Comparison of ENCODE assay signal across 8 mouse cellular contexts in genomic region chr12:111663228-111664143, GRCm38 (mm10). TPM values are rescaled to one million over a fixed set of nuclear protein-coding genes. Genes with fewer than 3 reads are reported as not detected.
DNase-seq lines count a peak whose midpoint lies in the region; ATAC-seq and TF ChIP-seq lines count a peak whose summit lies in the region.

No protein-coding gene starts in this region.

- WGBS in liver, embryonic 12.5 days (ENCODE audit: insufficient replicate concordance) = 63% methylated on average over 17 of the region's 17 CpGs
- WGBS in liver, postnatal 0 days (ENCODE audit: insufficient replicate concordance) = 69% methylated on average over 17 of the region's 17 CpGs
- 56% methylated on average over 17 of the region's 17 CpGs for WGBS in intestine, embryonic 15.5 days

- TF ChIP-seq EP300 in liver, postnatal 0 days (IDR thresholded peaks at IDR 0.05; ENCODE audit: low read depth) = no peak
- TF ChIP-seq EP300 in ES-Bruce4 (IDR thresholded peaks at IDR 0.05; ENCODE audit: insufficient read depth, low read depth, low read length) = no peak

- peaks cover 7% of the 10 kb centered on the region for H3K27me3 ChIP-seq in liver, embryonic 12.5 days (replicated peaks)
- no peaks in the 10 kb centered on the region for H3K27me3 ChIP-seq in liver, postnatal 0 days (ENCODE audit: insufficient read depth, low read length)
- no peaks in the 10 kb centered on the region for H3K27me3 ChIP-seq in ES-Bruce4 (ENCODE audit: control insufficient read depth, insufficient read depth, low read length, poor library complexity, severe bottlenecking)
- H3K27me3 ChIP-seq in intestine, embryonic 15.5 days (replicated peaks) = no peaks in the 10 kb centered on the region

- H3K27ac ChIP-seq in gastrocnemius, adult 2 months = peak overlapping the region; percentile 0; the same call in 1 of the 2 replicates
- H3K27ac ChIP-seq in liver, embryonic 12.5 days = peak overlapping the region; percentile 32; the same call in 1 of the 2 replicates
- no peak overlapping the region; the same call in 1 of the 2 replicates for H3K27ac ChIP-seq in liver, postnatal 0 days (ENCODE audit: low read depth)
- peak overlapping the region; percentile 45 for H3K27ac ChIP-seq in ES-Bruce4 (ENCODE audit: insufficient read depth, low read length)
- H3K27ac ChIP-seq in intestine, embryonic 15.5 days = peak overlapping the region; percentile 79

- no peak overlapping the region for H3K9ac ChIP-seq in liver, embryonic 12.5 days
- no peak overlapping the region for H3K9ac ChIP-seq in liver, postnatal 0 days (replicated peaks)
- no peak overlapping the region for H3K9ac ChIP-seq in ES-Bruce4 (ENCODE audit: low read depth, poor library complexity, severe bottlenecking)
- H3K9ac ChIP-seq in intestine, embryonic 15.5 days = no peak overlapping the region

- H3K4me2 ChIP-seq in liver, embryonic 12.5 days = no peak overlapping the region
- no peak overlapping the region for H3K4me2 ChIP-seq in liver, postnatal 0 days (ENCODE audit: low read depth, low read length)
- peak overlapping the region; percentile 38 for H3K4me2 ChIP-seq in intestine, embryonic 15.5 days (replicated peaks)

- peaks cover 18% of the 10 kb centered on the region for H3K36me3 ChIP-seq in liver, embryonic 12.5 days
- no peaks in the 10 kb centered on the region; the same call in 1 of the 2 replicates for H3K36me3 ChIP-seq in liver, postnatal 0 days (replicated peaks; ENCODE audit: insufficient read depth, low read length)
- H3K36me3 ChIP-seq in ES-Bruce4 (ENCODE audit: control insufficient read depth, insufficient read depth, low read length, poor library complexity, severe bottlenecking) = no peaks in the 10 kb centered on the region
- peaks cover 5% of the 10 kb centered on the region; the same call in 1 of the 2 replicates for H3K36me3 ChIP-seq in intestine, embryonic 15.5 days

- intact Hi-C loops in gastrocnemius, adult 2 months (cut with DNase I) = no loop called here

- no peak for TF ChIP-seq CTCF in gastrocnemius, adult 2 months (IDR thresholded peaks at IDR 0.05)
- no peak for TF ChIP-seq CTCF in liver, postnatal 0 days (IDR thresholded peaks at IDR 0.05; ENCODE audit: low read depth)
- no peak for TF ChIP-seq CTCF in ES-Bruce4 (IDR thresholded peaks at IDR 0.05; ENCODE audit: low read depth, low read length)

- no peaks in the 10 kb centered on the region for H3K9me3 ChIP-seq in liver, embryonic 12.5 days (replicated peaks)
- H3K9me3 ChIP-seq in liver, postnatal 0 days (ENCODE audit: low read length) = no peaks in the 10 kb centered on the region
- H3K9me3 ChIP-seq in ES-Bruce4 (replicated peaks; ENCODE audit: control insufficient read depth, insufficient read depth, low read length, poor library complexity, severe bottlenecking) = no peaks in the 10 kb centered on the region
- H3K9me3 ChIP-seq in intestine, embryonic 15.5 days = no peaks in the 10 kb centered on the region

- no peak for TF ChIP-seq POLR2A in ES-Bruce4 (IDR thresholded peaks at IDR 0.05; ENCODE audit: insufficient read depth, low read length)

- no peak for DNase-seq in gastrocnemius, adult 2 months
- DNase-seq in gastrocnemius, postnatal 10 days = no peak
- DNase-seq in liver, postnatal 0 days = no peak
- no peak for DNase-seq in gastrocnemius, adult 8-10 months (ENCODE audit: low spot score in 2 of 2)
- DNase-seq in thymus, postnatal 25 days = no peak

- H3K4me3 ChIP-seq in gastrocnemius, adult 2 months = no peak overlapping the region
- no peak overlapping the region for H3K4me3 ChIP-seq in liver, embryonic 12.5 days
- no peak overlapping the region for H3K4me3 ChIP-seq in liver, postnatal 0 days (ENCODE audit: low read depth, low read length)
- H3K4me3 ChIP-seq in ES-Bruce4 (ENCODE audit: low read depth, low read length) = peak overlapping the region; percentile 35
- H3K4me3 ChIP-seq in intestine, embryonic 15.5 days (replicated peaks) = no peak overlapping the region

- no peak for ATAC-seq in liver, embryonic 12.5 days
- ATAC-seq in liver, postnatal 0 days = no peak
- ATAC-seq in intestine, embryonic 15.5 days = no peak

- H3K4me1 ChIP-seq in liver, embryonic 12.5 days = peaks cover 12% of the 10 kb centered on the region
- H3K4me1 ChIP-seq in liver, postnatal 0 days (ENCODE audit: insufficient read depth) = peaks cover under 1% of the 10 kb centered on the region
- peaks cover 2% of the 10 kb centered on the region for H3K4me1 ChIP-seq in ES-Bruce4 (ENCODE audit: control insufficient read depth, insufficient read depth, low read length)
- H3K4me1 ChIP-seq in intestine, embryonic 15.5 days (replicated peaks) = peaks cover 16% of the 10 kb centered on the region

RNA-seq across cellular contexts. Expression of gene Ckb, which starts 8.7 kb away (rescaled TPM):
- total RNA-seq in gastrocnemius, adult 2 months (2021) = 10 to 100 TPM in 1 of 2 experiments, 1 to 10 TPM in 1; 6.7 to 10.8 TPM
- total RNA-seq in gastrocnemius, postnatal 10 days (2021) = 10 to 100 TPM; 37.7 to 68.3 TPM
- polyA plus RNA-seq in liver, embryonic 12.5 days (2016; fragmentation: Nextera tagmentation; extraction: Ambion mirVana) = 54.1 and 54.6 TPM in 2 replicates
- polyA plus RNA-seq in liver, postnatal 0 days (2015; fragmentation: Nextera tagmentation; extraction: Ambion mirVana) = 28.1 and 32.7 TPM in 2 replicates
- polyA plus RNA-seq in ES-Bruce4 (2011; ENCODE audit: insufficient read depth, insufficient read length, low read depth, missing spikeins) = 140 and 147 TPM in 2 replicates
- 765 and 774 TPM in 2 replicates for polyA plus RNA-seq in intestine, embryonic 15.5 days (2015; fragmentation: Nextera tagmentation; extraction: Ambion mirVana)
- total RNA-seq in gastrocnemius, adult 8-10 months (2022) = 1 to 10 TPM; 2.8 to 8.5 (median 5.7) TPM

RNA-seq across cellular contexts. Expression of gene Trmt61a, which starts 14.4 kb away (rescaled TPM):
- total RNA-seq in gastrocnemius, adult 2 months (2021) = 1 to 10 TPM; 3.1 to 3.8 TPM
- 1 to 10 TPM; 3.8 to 5.4 TPM for total RNA-seq in gastrocnemius, postnatal 10 days (2021)
- 19.4 and 20.9 TPM in 2 replicates for polyA plus RNA-seq in liver, embryonic 12.5 days (2016; fragmentation: Nextera tagmentation; extraction: Ambion mirVana)
- polyA plus RNA-seq in liver, postnatal 0 days (2015; fragmentation: Nextera tagmentation; extraction: Ambion mirVana) = 4.3 and 5.7 TPM in 2 replicates
- polyA plus RNA-seq in ES-Bruce4 (2011; ENCODE audit: insufficient read depth, insufficient read length, low read depth, missing spikeins) = 13.0 and 14.8 TPM in 2 replicates
- 12.6 and 16.4 TPM in 2 replicates for polyA plus RNA-seq in intestine, embryonic 15.5 days (2015; fragmentation: Nextera tagmentation; extraction: Ambion mirVana)
- total RNA-seq in gastrocnemius, adult 8-10 months (2022) = 1 to 10 TPM; 2.1 to 2.7 (median 2.5) TPM

RNA-seq across cellular contexts. Expression of gene Bag5, which starts 49.6 kb away (rescaled TPM):
- total RNA-seq in gastrocnemius, adult 2 months (2021) = 10 to 100 TPM; 14.7 to 19.2 TPM
- total RNA-seq in gastrocnemius, postnatal 10 days (2021) = 10 to 100 TPM; 17.5 to 21.1 TPM
- polyA plus RNA-seq in liver, embryonic 12.5 days (2016; fragmentation: Nextera tagmentation; extraction: Ambion mirVana) = 28.4 and 28.5 TPM in 2 replicates
- 16.7 TPM in 2 replicates for polyA plus RNA-seq in liver, postnatal 0 days (2015; fragmentation: Nextera tagmentation; extraction: Ambion mirVana)
- polyA plus RNA-seq in ES-Bruce4 (2011; ENCODE audit: insufficient read depth, insufficient read length, low read depth, missing spikeins) = 13.4 and 14.6 TPM in 2 replicates
- 46.7 and 48.7 TPM in 2 replicates for polyA plus RNA-seq in intestine, embryonic 15.5 days (2015; fragmentation: Nextera tagmentation; extraction: Ambion mirVana)
- 10 to 100 TPM; 11.4 to 19.6 (median 16.3) TPM for total RNA-seq in gastrocnemius, adult 8-10 months (2022)

RNA-seq across cellular contexts. Expression of gene Apopt1, which starts 49.6 kb away (rescaled TPM):
- total RNA-seq in gastrocnemius, adult 2 months (2021) = 10 to 100 TPM; 37.4 to 46.7 TPM
- 10 to 100 TPM; 34.7 to 39.5 TPM for total RNA-seq in gastrocnemius, postnatal 10 days (2021)
- polyA plus RNA-seq in liver, embryonic 12.5 days (2016; fragmentation: Nextera tagmentation; extraction: Ambion mirVana) = 36.3 and 36.5 TPM in 2 replicates
- 21.5 and 22.1 TPM in 2 replicates for polyA plus RNA-seq in liver, postnatal 0 days (2015; fragmentation: Nextera tagmentation; extraction: Ambion mirVana)
- polyA plus RNA-seq in ES-Bruce4 (2011; ENCODE audit: insufficient read depth, insufficient read length, low read depth, missing spikeins) = 49.1 and 49.4 TPM in 2 replicates
- 50.1 and 51.8 TPM in 2 replicates for polyA plus RNA-seq in intestine, embryonic 15.5 days (2015; fragmentation: Nextera tagmentation; extraction: Ambion mirVana)
- total RNA-seq in gastrocnemius, adult 8-10 months (2022) = 10 to 100 TPM; 36.2 to 40.8 (median 38.9) TPM
